Mouse (Mus musculus): ENCODE data around the gene Serinc5.

- TF ChIP-seq CTCF (IDR thresholded peaks at IDR 0.05), result no peak
- no peak for TF ChIP-seq POLR2A (IDR thresholded peaks at IDR 0.05; ENCODE audit: insufficient read depth, low read depth, low read length)
Measured at GRCm38 (mm10) chr13:92588704-92589103, 22.2 kb upstream of the Serinc5 start.

All from heart, adult 2 months (tissue).